Mouse (Mus musculus): Measurements from ENCODE around the gene Hnrnpd.

Hnrnpd gene

DNA sequence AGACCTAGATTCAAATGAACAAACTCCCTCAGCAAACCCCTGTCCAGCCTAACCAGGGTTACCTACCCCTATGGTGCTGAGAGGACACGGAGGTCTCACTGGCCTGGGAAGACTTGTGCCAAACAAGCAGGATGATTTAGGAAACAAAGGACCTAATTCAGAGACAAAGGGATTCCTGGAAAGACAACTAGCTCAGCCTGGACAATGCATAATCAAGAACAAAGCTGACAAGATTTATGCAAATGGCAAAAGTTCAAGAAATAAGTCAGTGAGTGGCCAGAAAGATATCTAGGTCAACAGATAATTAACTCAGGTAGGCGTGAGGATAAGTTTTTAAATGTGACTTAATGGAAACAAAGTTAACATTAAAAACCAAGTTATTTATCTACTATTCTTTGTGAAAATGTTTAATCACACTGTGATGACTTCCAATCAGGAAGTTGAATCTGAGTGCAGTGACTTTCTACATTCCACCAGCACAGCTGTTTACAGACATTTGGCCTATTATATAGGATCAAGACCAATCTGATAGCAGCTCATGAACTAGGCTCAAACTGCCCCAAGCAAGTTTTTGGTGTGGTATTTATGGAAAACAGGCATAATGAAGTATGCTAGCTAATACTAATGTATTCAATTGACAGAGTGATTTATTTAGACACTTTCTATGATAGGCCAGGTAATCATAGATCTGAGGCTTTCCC lies 19.4 kb downstream of the Hnrnpd start:
- DNase-seq (ENCODE audit: low spot score), result no peak

DNA sequence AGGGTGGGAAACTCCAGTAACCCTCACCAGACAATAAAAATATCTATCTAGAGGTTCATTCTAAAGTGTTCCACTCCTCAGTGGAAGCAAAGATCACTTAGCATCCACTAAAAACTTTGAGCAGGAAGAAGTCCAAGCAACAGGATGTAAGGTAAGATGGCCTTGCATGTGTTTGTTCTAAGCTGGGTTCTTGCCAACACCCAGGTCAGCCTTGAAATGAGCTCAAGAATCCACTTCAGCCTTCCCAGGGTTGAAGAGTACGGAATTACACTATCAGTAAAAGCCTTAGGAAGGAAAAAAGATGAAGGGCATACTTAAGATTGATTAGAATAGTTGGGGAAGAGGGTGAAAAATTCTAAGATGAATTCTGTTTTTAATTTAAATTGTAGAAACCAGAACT lies 20.1 kb downstream of the Hnrnpd start:
- no peak for DNase-seq (ENCODE audit: low spot score)

GRCm38 (mm10) chr5:99953883-99954282 lies 24.9 kb downstream of the Hnrnpd start:
- DNase-seq (ENCODE audit: low spot score), result no peak

- DNase-seq (ENCODE audit: low spot score), result no peak
Observed at GRCm38 (mm10) chr5:99952513-99952912, 26.2 kb downstream of the Hnrnpd start.

- no peak for DNase-seq (ENCODE audit: low spot score)
Observed at GRCm38 (mm10) chr5:99941776-99942502, 36.8 kb downstream of the Hnrnpd start.

DNA sequence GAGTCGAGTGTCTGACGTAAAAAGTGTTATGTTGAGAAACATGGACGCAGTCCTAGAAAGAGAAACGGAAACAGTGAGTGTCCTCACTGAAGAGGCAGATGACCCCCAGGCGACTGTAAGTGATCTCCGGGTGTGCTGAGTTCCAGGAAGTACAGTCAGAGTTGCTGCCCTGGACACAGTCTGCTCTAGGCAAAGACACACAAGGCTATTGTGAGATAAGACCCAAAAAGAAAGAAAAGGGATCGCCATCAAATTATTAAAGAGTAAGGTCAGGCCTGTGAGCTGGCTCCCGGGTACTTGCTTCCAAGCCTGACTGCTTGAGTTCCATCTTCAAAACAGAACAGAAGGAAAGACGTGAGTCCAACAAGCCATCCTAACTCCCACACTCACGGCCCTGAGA lies 37.5 kb downstream of the Hnrnpd start:
- no peak for DNase-seq (ENCODE audit: low spot score)

DNA sequence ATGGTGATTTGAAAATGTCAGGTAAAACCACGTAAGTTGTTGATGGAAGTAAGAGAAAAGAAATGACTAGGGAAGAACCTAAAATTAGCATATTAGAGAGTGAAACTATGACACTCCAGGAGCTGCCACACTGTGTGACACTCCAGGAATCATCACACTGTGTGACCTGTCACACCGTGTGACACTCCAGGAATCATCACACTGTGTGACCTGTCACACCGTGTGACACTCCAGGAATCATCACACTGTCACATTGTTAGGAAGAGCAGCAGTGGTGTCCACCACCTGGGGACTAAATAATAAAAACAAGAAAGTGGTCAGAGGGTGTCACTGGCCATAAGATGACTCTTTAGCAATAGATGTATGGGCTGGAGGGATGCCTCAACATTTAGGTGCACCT lies 39.3 kb downstream of the Hnrnpd start:
- DNase-seq (ENCODE audit: low spot score), result no peak

- DNase-seq (ENCODE audit: low spot score), result no peak
Observed at GRCm38 (mm10) chr5:99931910-99932309, 46.8 kb downstream of the Hnrnpd start.

- no peak for DNase-seq (ENCODE audit: low spot score)
Observed at GRCm38 (mm10) chr5:99927951-99928350, 50.8 kb downstream of the Hnrnpd start.

DNA sequence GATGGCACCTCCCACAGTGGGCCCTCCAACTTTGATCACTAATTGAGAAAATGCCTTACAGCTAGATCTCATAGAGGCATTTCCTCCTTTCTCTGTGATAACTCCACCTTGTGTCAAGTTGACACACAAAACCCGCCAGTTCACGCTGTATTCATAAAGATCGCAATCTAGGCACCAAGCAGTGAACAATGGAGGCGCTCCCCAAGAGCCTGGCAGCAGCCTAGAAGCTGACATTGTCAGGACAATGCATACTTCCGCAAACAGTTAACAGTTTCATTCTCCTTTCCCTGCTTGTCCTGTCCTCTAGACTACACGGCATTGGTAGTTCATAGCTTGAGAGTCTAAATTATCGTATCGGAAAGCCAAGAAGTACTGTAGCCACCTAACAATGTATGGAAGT lies 56.7 kb downstream of the Hnrnpd start:
- no peak for DNase-seq (ENCODE audit: low spot score)

DNA sequence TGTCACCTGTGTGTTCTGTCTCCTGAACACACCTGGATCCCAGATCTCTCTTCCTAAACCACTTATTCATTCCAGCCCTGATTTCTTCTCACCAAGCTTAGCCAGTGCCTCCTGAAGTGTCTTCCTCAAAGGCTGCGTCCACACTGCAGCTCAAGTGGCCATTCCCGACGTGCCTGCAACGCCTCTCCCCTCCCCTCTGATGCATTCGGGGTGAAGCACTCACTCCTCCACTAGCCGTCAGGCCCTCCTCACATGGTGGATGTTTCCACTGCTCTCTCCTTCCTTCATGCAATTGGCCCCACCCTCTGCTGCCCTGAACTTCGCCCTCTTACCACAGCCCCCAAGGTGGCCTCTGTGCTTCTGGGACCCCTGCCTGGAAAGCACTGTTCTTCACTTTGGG lies 63.2 kb downstream of the Hnrnpd start:
- DNase-seq (ENCODE audit: low spot score), result no peak

GRCm38 (mm10) chr5:99906181-99906956 lies 72.4 kb downstream of the Hnrnpd start, which contains the start of gene Vamp9:
TSS of gene Vamp9 (plus strand) at chr5:99906254.
- peak; percentile 85 for DNase-seq (ENCODE audit: low spot score)
